Mouse (Mus musculus) adrenal gland, postnatal 4 days (tissue): ENCODE data around the gene Cuedc2. TPM values are rescaled to one million over a fixed set of nuclear protein-coding genes. Genes with fewer than 3 reads are reported as not detected.
A peak's percentile ranks its signal among the peaks of the same experiment; 100 is the strongest.

Source experiments
- DNase-seq, 2 experiments: peaks; one replicate each; pipeline ENCODE4 v3.0.0; 2021 to 2022; ENCODE audit warnings: low spot score in 2 of 2, mixed read lengths in 2 of 2
- total RNA-seq, 2 experiments: library from RNA; stranded (reverse); gene quantifications; 2 replicates each; pipeline ENCODE4 v1.2.3; 2021

Gene Cuedc2
- total RNA-seq, 2 experiments from 2014 or later = 106 to 112 TPM

GRCm38 (mm10) chr19:46322996-46323572 lies 15.4 kb downstream of the Cuedc2 start:
- no peak for DNase-seq

GRCm38 (mm10) chr19:46322144-46322995 lies 16.1 kb downstream of the Cuedc2 start:
- no peak for DNase-seq

GRCm38 (mm10) chr19:46321101-46321943 lies 17.2 kb downstream of the Cuedc2 start:
- no peak for DNase-seq

- no peak for DNase-seq
These were observed 18.3 kb downstream of the Cuedc2 start for GRCm38 (mm10) chr19:46320076-46320785.

- DNase-seq = peak in 1 of 2 experiments; percentile 67
These were observed 19.7 kb downstream of the Cuedc2 start for GRCm38 (mm10) chr19:46318586-46319378.

GRCm38 (mm10) chr19:46318031-46318471 lies 20.5 kb downstream of the Cuedc2 start:
- no peak for DNase-seq

- peak in 1 of 2 experiments; percentile 3 for DNase-seq
These were observed 21.0 kb downstream of the Cuedc2 start for GRCm38 (mm10) chr19:46317546-46317885.

- no peak for DNase-seq
These were observed 21.5 kb downstream of the Cuedc2 start for GRCm38 (mm10) chr19:46316846-46317545.

- no peak for DNase-seq
These were observed 22.5 kb downstream of the Cuedc2 start for GRCm38 (mm10) chr19:46315752-46316610.

GRCm38 (mm10) chr19:46314872-46315742 lies 23.4 kb downstream of the Cuedc2 start:
- peak in 1 of 2 experiments; percentile 2 for DNase-seq

GRCm38 (mm10) chr19:46314151-46314601 lies 24.3 kb downstream of the Cuedc2 start:
- peak; percentile 2 to 4 for DNase-seq

GRCm38 (mm10) chr19:46313591-46313990 lies 24.9 kb downstream of the Cuedc2 start:
- DNase-seq = peak in 1 of 2 experiments; percentile 2

GRCm38 (mm10) chr19:46313116-46313515 lies 25.4 kb downstream of the Cuedc2 start:
- no peak for DNase-seq

- peak in 1 of 2 experiments; percentile 2 for DNase-seq
These were observed 25.9 kb downstream of the Cuedc2 start for GRCm38 (mm10) chr19:46312566-46312965.

- peak in 1 of 2 experiments; percentile 2 for DNase-seq
These were observed 27.2 kb downstream of the Cuedc2 start for GRCm38 (mm10) chr19:46311341-46311740.

- DNase-seq = peak in 1 of 2 experiments; percentile 2
These were observed 28.1 kb downstream of the Cuedc2 start for GRCm38 (mm10) chr19:46310312-46310865.
